Mouse (Mus musculus) neural tube, embryonic 14.5 days (tissue): ENCODE measurements around the gene Snca. TPM values are rescaled to one million over a fixed set of nuclear protein-coding genes. Genes with fewer than 3 reads are reported as not detected.
"Not testable (repeated sequence)": the region's sequence is repeated elsewhere in the genome, so short reads cannot be mapped to it uniquely, and the experiment has no call there.

ENCODE experiments used
- ATAC-seq: fragments of 200-750 bp; cut with Nextera tagmentation; 2 replicates; pipeline ENCODE4 v1.8.0; 2017; ENCODE audit warnings: low read depth, mild to moderate bottlenecking, moderate TSS enrichment, moderate library complexity
- H3K27ac ChIP-seq: fragments of 300-500 bp; sonication (generic); 2 replicates; pipeline ENCODE4 v1.5.1; 2014; ENCODE audit warnings: low read depth, mild to moderate bottlenecking, control low read depth, low read length, moderate library complexity, mixed read lengths
- H3K27me3 ChIP-seq: fragments of 300-500 bp; sonication (generic); 2 replicates; pipeline ENCODE4 v1.6.1; 2014; ENCODE audit warnings: low read length; ENCODE audit not compliant: control insufficient read depth, insufficient read depth
- H3K36me3 ChIP-seq: fragments of 300-500 bp; sonication (generic); 2 replicates; pipeline ENCODE4 v1.6.1; 2014; ENCODE audit warnings: low read length, mixed read lengths; ENCODE audit not compliant: control insufficient read depth, insufficient read depth
- H3K4me1 ChIP-seq: fragments of 300-500 bp; sonication (generic); 2 replicates; pipeline ENCODE4 v1.6.1; 2014; ENCODE audit warnings: low read length; ENCODE audit not compliant: control insufficient read depth, insufficient read depth
- H3K4me2 ChIP-seq: fragments of 300-500 bp; sonication (generic); 2 replicates; pipeline ENCODE4 v1.6.1; 2014; ENCODE audit warnings: mild to moderate bottlenecking, low read depth, low read length, control low read depth
- H3K4me3 ChIP-seq: fragments of 300-500 bp; sonication (generic); 2 replicates; pipeline ENCODE4 v1.5.1; 2014; ENCODE audit warnings: low read depth, low read length, control low read depth, mixed read lengths
- H3K9ac ChIP-seq: fragments of 300-500 bp; sonication (generic); replicated peaks from 2 replicates; pipeline ENCODE4 v1.6.1; 2014; ENCODE audit warnings: low read depth, mild to moderate bottlenecking, control low read depth, low read length, mixed read lengths
- H3K9me3 ChIP-seq: fragments of 300-500 bp; sonication (generic); 2 replicates; pipeline ENCODE4 v1.6.1; 2016; ENCODE audit warnings: low read length; ENCODE audit not compliant: control insufficient read depth
- WGBS: fragments of 180-500 bp; shearing (Covaris S2); extraction: QIAGEN DNeasy Blood & Tissue Kit; methylation state at CpG from one replicate; pipeline ENCODE4 v1.1.7; 2014; 5-methylcytosine and 5-hydroxymethylcytosine counted together
- polyA plus RNA-seq: library from polyadenylated mRNA; unstranded; fragments of >200 nt; fragmentation: Nextera tagmentation; extraction: Ambion mirVana; gene quantifications from 2 replicates; pipeline ENCODE4 v1.2.1, GENCODE M21; 2014

Gene Snca
- polyA plus RNA-seq, 1 experiment from 2014 or later: 258 TPM

DNA sequence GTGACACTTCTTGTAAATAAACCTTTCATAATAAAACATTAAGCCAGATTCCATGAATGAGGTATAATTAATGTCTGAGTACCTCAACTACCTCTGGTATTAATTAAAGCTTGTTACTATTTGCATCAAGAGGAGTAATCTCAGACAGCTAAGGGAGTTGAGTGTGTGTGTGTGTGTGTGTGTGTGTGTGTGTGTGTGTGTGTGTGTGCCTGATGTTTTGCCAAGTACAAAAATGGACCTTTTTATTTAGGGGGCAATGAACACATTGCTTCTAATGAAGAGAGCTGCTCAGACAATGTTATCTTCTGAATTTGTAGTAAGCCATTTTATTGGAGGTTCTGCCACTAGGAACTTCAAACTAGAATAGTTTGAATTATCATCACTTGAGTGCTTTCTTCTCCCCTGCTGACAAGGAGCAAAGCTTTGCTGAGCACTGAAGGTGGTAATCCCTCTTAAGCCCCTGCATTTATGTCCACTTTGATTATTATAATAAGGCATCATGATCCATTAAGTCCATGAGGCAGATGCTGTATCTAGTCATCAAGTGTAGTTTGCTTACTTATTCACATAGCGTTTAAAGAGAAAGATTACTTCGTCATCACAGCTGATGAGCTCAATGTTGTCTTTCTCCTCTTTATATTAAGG lies 88.1 kb downstream of the Snca start:
- Histone ChIP-seq H3K4me1 (no peaks in the 10 kb centered on the region), H3K4me3 (no peak overlapping the region), H3K9ac (no peak overlapping the region), H3K27ac (no peak overlapping the region), H3K9me3 (no peaks in the 10 kb centered on the region), H3K4me2 (no peak overlapping the region), H3K36me3 (no peaks in the 10 kb centered on the region), H3K27me3 (no peaks in the 10 kb centered on the region)
- ATAC-seq: no peak
- 64% methylated on average over 2 of the region's 2 CpGs for WGBS

DNA sequence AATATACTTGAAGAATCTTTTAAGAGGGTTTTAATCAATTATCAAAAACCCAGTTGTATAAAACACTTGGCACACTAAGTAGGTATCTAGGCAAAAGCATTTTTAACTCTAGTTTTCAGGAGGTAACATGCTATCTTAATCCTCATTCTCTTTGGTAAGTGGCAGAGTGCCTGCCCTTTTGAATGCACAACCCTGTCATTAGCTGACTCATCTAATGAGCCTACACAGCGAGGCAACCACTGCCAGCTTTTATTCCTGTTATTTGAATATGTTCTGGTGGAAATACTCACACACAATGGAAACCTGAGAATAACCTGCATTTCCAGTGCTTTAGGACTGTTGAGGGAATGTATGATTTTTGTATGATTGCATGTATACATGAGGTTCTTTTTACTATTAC lies 89.9 kb downstream of the Snca start:
- H3K27me3 ChIP-seq: no peaks in the 10 kb centered on the region
- no peak overlapping the region for H3K4me2 ChIP-seq
- no peak for ATAC-seq
- H3K9me3 ChIP-seq: no peaks in the 10 kb centered on the region
- H3K4me1 ChIP-seq: no peaks in the 10 kb centered on the region
- WGBS: 39% methylated on average over 1 of the region's 1 CpGs
- H3K36me3 ChIP-seq: no peaks in the 10 kb centered on the region
- no peak overlapping the region for H3K27ac ChIP-seq
- H3K4me3 ChIP-seq: no peak overlapping the region
- H3K9ac ChIP-seq: no peak overlapping the region

- no peak for ATAC-seq
These were observed 98.5 kb downstream of the Snca start for GRCm38 (mm10) chr6:60731164-60731563.

GRCm38 (mm10) chr6:60724110-60724829 lies 105.4 kb downstream of the Snca start:
- no peaks in the 10 kb centered on the region for H3K9me3 ChIP-seq
- H3K4me3 ChIP-seq: no peak overlapping the region
- no peaks in the 10 kb centered on the region for H3K4me1 ChIP-seq
- no peak for ATAC-seq
- no peak overlapping the region for H3K27ac ChIP-seq
- H3K27me3 ChIP-seq: no peaks in the 10 kb centered on the region
- H3K36me3 ChIP-seq: no peaks in the 10 kb centered on the region
- no peak overlapping the region for H3K4me2 ChIP-seq
- no peak overlapping the region for H3K9ac ChIP-seq
- 82% methylated on average over 2 of the region's 2 CpGs for WGBS

More at GRCm38 (mm10) chr6:60731164-60731563, 98.5 kb downstream of the Snca start:
- H3K4me2 ChIP-seq: no peak overlapping the region
- no peaks in the 10 kb centered on the region for H3K9me3 ChIP-seq
- H3K36me3 ChIP-seq: no peaks in the 10 kb centered on the region
- H3K4me3 ChIP-seq: no peak overlapping the region
- no peaks in the 10 kb centered on the region for H3K27me3 ChIP-seq
- no peaks in the 10 kb centered on the region for H3K4me1 ChIP-seq
- H3K9ac ChIP-seq: no peak overlapping the region
- WGBS: 43% methylated on average over 2 of the region's 2 CpGs
- no peak overlapping the region for H3K27ac ChIP-seq

- no peaks in the 10 kb centered on the region for H3K27me3 ChIP-seq
- H3K9me3 ChIP-seq: no peaks in the 10 kb centered on the region
- 88% methylated on average over 3 of the region's 3 CpGs for WGBS
- no peaks in the 10 kb centered on the region for H3K4me1 ChIP-seq
- no peak for ATAC-seq
- H3K27ac ChIP-seq: no peak overlapping the region
- H3K9ac ChIP-seq: no peak overlapping the region
- H3K36me3 ChIP-seq: no peaks in the 10 kb centered on the region
- no peak overlapping the region for H3K4me3 ChIP-seq
- no peak overlapping the region for H3K4me2 ChIP-seq
These were observed 112.1 kb downstream of the Snca start for GRCm38 (mm10) chr6:60717566-60717965.

DNA sequence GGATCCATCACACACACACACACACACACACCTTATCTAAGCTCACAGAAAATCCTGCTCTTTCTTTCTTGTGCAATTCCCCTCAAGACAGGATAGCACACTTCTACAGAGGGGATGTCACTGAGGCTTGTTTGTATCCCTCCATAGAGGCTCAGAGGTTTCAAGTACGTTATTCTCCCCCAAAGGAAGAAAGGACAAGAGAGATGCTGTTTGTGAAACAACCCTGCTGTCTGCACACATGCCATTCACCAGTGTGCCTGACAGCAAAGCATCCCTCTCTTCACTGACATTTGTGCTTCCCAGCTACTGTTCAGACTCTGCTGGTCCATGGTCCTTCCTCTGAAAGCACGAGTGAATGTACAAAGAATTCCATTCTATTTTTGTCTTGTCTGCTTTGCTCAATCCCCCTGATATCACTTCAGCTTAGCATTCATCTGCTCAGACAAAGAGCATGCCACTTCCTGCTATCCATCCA lies 119.6 kb downstream of the Snca start:
- Histone ChIP-seq H3K9ac (no peak overlapping the region), H3K4me3 (no peak overlapping the region), H3K9me3 (no peaks in the 10 kb centered on the region), H3K4me2 (no peak overlapping the region), H3K4me1 (no peaks in the 10 kb centered on the region), H3K27me3 (no peaks in the 10 kb centered on the region), H3K36me3 (no peaks in the 10 kb centered on the region), H3K27ac (0 out of 2 replicates have a peak overlapping the region, but pooled peaks have one; percentile 34)
- no peak for ATAC-seq
- 14% methylated on average over 2 of the region's 2 CpGs for WGBS

DNA sequence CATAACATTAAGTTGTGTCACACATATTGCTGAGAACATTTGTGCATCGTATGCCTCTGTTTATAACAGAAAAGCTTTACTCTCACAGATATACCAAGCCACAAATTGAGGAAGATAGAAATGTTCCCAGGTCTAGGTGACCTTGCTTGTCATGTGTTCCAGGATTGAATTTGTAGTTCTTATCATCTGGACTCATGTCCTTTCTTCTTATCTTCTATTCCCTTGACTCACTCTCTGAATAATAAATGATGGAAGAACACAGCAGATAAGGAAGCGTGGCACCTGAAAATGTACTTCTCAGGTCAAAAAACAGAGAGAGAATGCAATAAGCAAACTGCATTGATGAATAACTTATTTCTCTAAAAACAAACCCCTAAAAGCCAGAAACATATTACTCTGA lies 131.6 kb downstream of the Snca start:
- ATAC-seq: no peak
- H3K9ac ChIP-seq: no peak overlapping the region
- H3K27ac ChIP-seq: no peak overlapping the region
- H3K9me3 ChIP-seq: no peaks in the 10 kb centered on the region
- H3K36me3 ChIP-seq: no peaks in the 10 kb centered on the region
- H3K4me3 ChIP-seq: no peak overlapping the region
- H3K4me2 ChIP-seq: no peak overlapping the region
- 85% methylated on average over 2 of the region's 2 CpGs for WGBS
- H3K27me3 ChIP-seq: no peaks in the 10 kb centered on the region
- no peaks in the 10 kb centered on the region for H3K4me1 ChIP-seq

GRCm38 (mm10) chr6:60687048-60687447 lies 142.6 kb downstream of the Snca start:
- not testable (repeated sequence) for H3K4me2 ChIP-seq, H3K4me3 ChIP-seq, H3K4me1 ChIP-seq, H3K27me3 ChIP-seq, ATAC-seq, H3K9me3 ChIP-seq, H3K9ac ChIP-seq, H3K36me3 ChIP-seq, H3K27ac ChIP-seq
- 83% methylated on average over 4 of the region's 4 CpGs for WGBS

GRCm38 (mm10) chr6:60682233-60682632 lies 147.4 kb downstream of the Snca start:
- no peaks in the 10 kb centered on the region for H3K4me1 ChIP-seq
- H3K4me2 ChIP-seq: no peak overlapping the region
- no peak overlapping the region for H3K4me3 ChIP-seq
- H3K27me3 ChIP-seq: no peaks in the 10 kb centered on the region
- 0 out of 2 replicates have a peak, but pooled peaks have one; percentile 41 for ATAC-seq
- H3K9me3 ChIP-seq: no peaks in the 10 kb centered on the region
- 60% methylated on average over 4 of the region's 4 CpGs for WGBS
- no peak overlapping the region for H3K9ac ChIP-seq
- H3K36me3 ChIP-seq: no peaks in the 10 kb centered on the region
- no peak overlapping the region for H3K27ac ChIP-seq
